Mouse (Mus musculus) ZHBTc4 (cell line): ENCODE measurements around the gene Cd180.

Experiments
- DNase-seq: peaks from one replicate; pipeline ENCODE4 v3.0.0-alpha.2; 2011; ENCODE audit warnings: low read depth, low spot score

The Cd180 gene

GRCm38 (mm10) chr13:102778859-102779258 is 85.5 kb downstream of the Cd180 start:
- no peak for DNase-seq

GRCm38 (mm10) chr13:102779275-102779674 is 85.9 kb downstream of the Cd180 start:
- DNase-seq = no peak

- no peak for DNase-seq
Observed at GRCm38 (mm10) chr13:102783531-102784310, 90.4 kb downstream of the Cd180 start.

DNA sequence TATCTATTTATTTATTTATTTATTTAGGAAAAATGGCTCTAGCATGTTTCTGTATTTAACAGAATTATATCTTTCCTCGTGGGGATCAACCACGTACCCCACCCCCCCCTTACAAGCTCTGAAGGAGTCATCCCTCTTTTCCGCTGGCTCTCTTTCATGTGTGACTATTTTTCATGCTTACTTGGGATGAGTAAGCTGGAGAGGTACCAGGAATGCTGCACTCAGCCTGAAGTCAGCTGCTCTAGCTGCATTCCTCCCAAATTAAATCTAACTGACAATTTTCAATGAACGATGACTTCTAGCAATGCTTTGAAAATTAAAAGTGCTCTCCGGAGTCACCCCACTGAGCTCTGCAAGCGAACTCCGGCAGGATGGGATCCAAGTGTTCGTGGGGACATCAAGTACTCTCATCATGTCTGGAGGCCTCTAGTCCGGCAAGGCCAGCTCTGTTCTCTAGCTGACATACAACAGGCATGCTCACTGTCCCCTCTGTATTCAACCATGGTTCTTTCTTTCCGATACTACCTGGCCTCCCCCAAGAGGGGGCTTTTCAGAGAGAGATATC is 93.4 kb downstream of the Cd180 start:
- no peak for DNase-seq
